Mouse (Mus musculus) embryonic facial prominence, embryonic 15.5 days (tissue): ENCODE data around the gene Sh3bp5. TPM values are rescaled to one million over a fixed set of nuclear protein-coding genes. Genes with fewer than 3 reads are reported as not detected.
A peak's percentile ranks its signal among the peaks of the same experiment; 100 is the strongest.

ENCODE experiments used
- ATAC-seq: fragments of 200-750 bp; cut with Nextera tagmentation; 2 replicates; pipeline ENCODE4 v1.8.0; 2017; ENCODE audit warnings: low read depth, moderate TSS enrichment; ENCODE audit not compliant: insufficient number of reproducible peaks, low FRiP score, low TSS enrichment
- H3K27ac ChIP-seq: fragments of 300-500 bp; sonication (generic); replicated peaks from 2 replicates; pipeline ENCODE4 v1.5.1; 2015; ENCODE audit warnings: mild to moderate bottlenecking, inconsistent platforms
- H3K27me3 ChIP-seq: fragments of 300-500 bp; sonication (generic); 2 replicates; pipeline ENCODE4 v1.6.1; 2015; ENCODE audit warnings: inconsistent platforms
- H3K36me3 ChIP-seq: fragments of 300-500 bp; sonication (generic); 2 replicates; pipeline ENCODE4 v1.6.1; 2015; ENCODE audit warnings: mild to moderate bottlenecking, inconsistent platforms
- H3K4me1 ChIP-seq: fragments of 300-500 bp; sonication (generic); 2 replicates; pipeline ENCODE4 v1.6.1; 2015; ENCODE audit warnings: inconsistent platforms
- H3K4me2 ChIP-seq: fragments of 300-500 bp; sonication (generic); replicated peaks from 2 replicates; pipeline ENCODE4 v1.6.1; 2015; ENCODE audit warnings: mild to moderate bottlenecking, inconsistent platforms
- H3K4me3 ChIP-seq: fragments of 300-500 bp; sonication (generic); replicated peaks from 2 replicates; pipeline ENCODE4 v1.5.1; 2015; ENCODE audit warnings: mild to moderate bottlenecking, inconsistent platforms
- H3K9ac ChIP-seq: fragments of 300-500 bp; sonication (generic); 2 replicates; pipeline ENCODE4 v1.6.1; 2015; ENCODE audit warnings: inconsistent platforms
- H3K9me3 ChIP-seq: fragments of 300-500 bp; sonication (generic); replicated peaks from 2 replicates; pipeline ENCODE4 v1.6.1; 2016; ENCODE audit warnings: inconsistent platforms
- WGBS: fragments of 180-500 bp; shearing (Covaris S2); methylation state at CpG from one replicate; pipeline ENCODE4 v1.1.7; 2015; 5-methylcytosine and 5-hydroxymethylcytosine counted together
- polyA plus RNA-seq: library from polyadenylated mRNA; unstranded; fragments of >200 nt; fragmentation: Nextera tagmentation; extraction: Ambion mirVana; gene quantifications from 2 replicates; pipeline ENCODE4 v1.2.1, GENCODE M21; 2015

Gene Sh3bp5
- polyA plus RNA-seq, 1 experiment from 2014 or later, result 29.1 TPM

GRCm38 (mm10) chr14:31335765-31336164, 100.1 kb downstream of the Sh3bp5 start:
- Histone ChIP-seq H3K9me3 (no peaks in the 10 kb centered on the region), H3K9ac (no peak overlapping the region), H3K27me3 (no peaks in the 10 kb centered on the region), H3K4me1 (peaks cover 4% of the 10 kb centered on the region), H3K36me3 (peaks cover 4% of the 10 kb centered on the region; the same call in 1 of the 2 replicates), H3K27ac (no peak overlapping the region), H3K4me2 (peak overlapping the region; percentile 61), H3K4me3 (peak overlapping the region; percentile 98)
- ATAC-seq, result no peak
- 41% methylated on average over 3 of the region's 3 CpGs for WGBS

GRCm38 (mm10) chr14:31330957-31331356, 104.9 kb downstream of the Sh3bp5 start:
- 85% methylated on average over 4 of the region's 4 CpGs for WGBS
- no peaks in the 10 kb centered on the region for H3K9me3 ChIP-seq
- no peak for ATAC-seq
- no peak overlapping the region for H3K4me3 ChIP-seq
- no peaks in the 10 kb centered on the region for H3K27me3 ChIP-seq
- no peaks in the 10 kb centered on the region for H3K36me3 ChIP-seq
- H3K27ac ChIP-seq, result no peak overlapping the region
- H3K4me1 ChIP-seq, result no peaks in the 10 kb centered on the region
- no peak overlapping the region for H3K9ac ChIP-seq
- no peak overlapping the region for H3K4me2 ChIP-seq

DNA sequence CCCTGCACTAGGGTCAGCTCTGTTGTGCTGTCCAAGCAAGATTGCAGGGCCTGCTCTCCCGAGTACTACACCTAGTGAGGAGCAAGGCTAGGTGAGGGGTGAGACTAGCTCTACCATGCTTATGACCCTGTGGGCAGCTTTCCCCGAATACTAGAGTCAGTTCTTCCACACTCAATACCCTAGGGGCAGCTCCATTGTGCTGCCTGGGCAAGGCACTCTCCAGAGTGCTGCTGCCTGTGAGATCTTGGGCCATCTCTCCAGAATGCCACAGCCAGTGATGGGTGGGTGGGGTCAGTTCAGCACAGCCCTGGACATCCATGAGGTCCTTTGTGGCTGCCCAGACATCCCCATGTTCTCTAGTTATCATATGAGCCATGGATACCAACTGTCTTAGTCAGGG, 106.1 kb downstream of the Sh3bp5 start:
- H3K4me3 ChIP-seq, result no peak overlapping the region
- H3K27ac ChIP-seq, result no peak overlapping the region
- no peak overlapping the region for H3K9ac ChIP-seq
- no peaks in the 10 kb centered on the region for H3K27me3 ChIP-seq
- H3K4me2 ChIP-seq, result no peak overlapping the region
- ATAC-seq, result no peak
- 40% methylated on average over 2 of the region's 2 CpGs for WGBS
- H3K36me3 ChIP-seq, result no peaks in the 10 kb centered on the region
- no peaks in the 10 kb centered on the region for H3K9me3 ChIP-seq
- H3K4me1 ChIP-seq, result no peaks in the 10 kb centered on the region

- Histone ChIP-seq H3K27ac (no peak overlapping the region), H3K4me3 (no peak overlapping the region), H3K4me1 (peaks cover 7% of the 10 kb centered on the region; the same call in 1 of the 2 replicates), H3K9me3 (no peaks in the 10 kb centered on the region), H3K36me3 (no peaks in the 10 kb centered on the region), H3K27me3 (no peaks in the 10 kb centered on the region), H3K4me2 (no peak overlapping the region), H3K9ac (no peak overlapping the region)
- ATAC-seq, result no peak
- WGBS, result 75% methylated on average over 4 of the region's 4 CpGs
These were observed 108.2 kb downstream of the Sh3bp5 start for GRCm38 (mm10) chr14:31327681-31328080.

DNA sequence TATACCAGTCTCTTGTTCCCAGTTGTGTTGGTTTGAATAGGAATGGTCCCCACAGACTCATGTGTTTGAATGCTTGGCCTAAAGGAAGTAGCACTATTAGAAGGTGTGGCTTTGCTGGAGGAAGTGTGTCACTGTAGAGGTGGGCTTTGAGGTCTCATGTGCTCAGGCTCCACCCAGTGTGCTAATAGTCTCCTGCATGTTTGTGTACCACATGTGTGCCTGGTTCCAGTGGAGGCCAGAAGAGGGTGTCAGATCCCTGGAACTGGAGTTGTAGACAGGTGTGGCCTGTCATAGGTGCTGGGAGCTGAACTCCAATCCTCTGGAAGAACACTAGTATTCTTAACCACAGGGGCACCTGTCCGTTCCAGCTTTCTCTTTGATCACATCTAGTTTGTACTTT, 108.7 kb downstream of the Sh3bp5 start:
- H3K4me1 ChIP-seq, result peaks cover 7% of the 10 kb centered on the region; the same call in 1 of the 2 replicates
- H3K4me3 ChIP-seq, result no peak overlapping the region
- WGBS, result 91% methylated on average over 1 of the region's 1 CpGs
- no peaks in the 10 kb centered on the region for H3K27me3 ChIP-seq
- ATAC-seq, result no peak
- no peaks in the 10 kb centered on the region for H3K36me3 ChIP-seq
- H3K4me2 ChIP-seq, result no peak overlapping the region
- H3K9me3 ChIP-seq, result no peaks in the 10 kb centered on the region
- no peak overlapping the region for H3K27ac ChIP-seq
- no peak overlapping the region for H3K9ac ChIP-seq

DNA sequence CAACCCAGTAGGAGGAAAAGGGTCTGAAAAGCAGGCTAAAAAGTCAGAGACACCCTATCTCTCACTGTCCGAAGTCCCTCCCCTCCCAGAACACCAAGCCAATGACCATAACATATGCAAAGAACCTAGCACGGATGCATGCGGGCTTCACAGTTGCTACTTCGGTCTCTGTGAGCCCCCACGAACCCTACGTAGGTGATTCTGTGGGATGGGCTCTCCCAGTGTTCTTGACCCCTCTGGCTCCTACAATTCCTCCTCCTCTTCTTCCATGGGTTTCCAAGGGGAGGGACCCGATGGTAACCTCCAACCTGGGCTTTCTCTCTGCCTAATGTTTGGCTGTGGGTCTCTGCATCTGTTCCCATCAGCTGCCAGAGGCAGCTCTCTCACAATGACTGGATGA, 109.1 kb downstream of the Sh3bp5 start:
- no peaks in the 10 kb centered on the region for H3K9me3 ChIP-seq
- no peak overlapping the region for H3K4me2 ChIP-seq
- H3K4me1 ChIP-seq, result peaks cover 7% of the 10 kb centered on the region; the same call in 1 of the 2 replicates
- 64% methylated on average over 7 of the region's 7 CpGs for WGBS
- H3K27ac ChIP-seq, result no peak overlapping the region
- no peak overlapping the region for H3K4me3 ChIP-seq
- no peaks in the 10 kb centered on the region for H3K27me3 ChIP-seq
- ATAC-seq, result no peak
- no peaks in the 10 kb centered on the region for H3K36me3 ChIP-seq
- H3K9ac ChIP-seq, result no peak overlapping the region

DNA sequence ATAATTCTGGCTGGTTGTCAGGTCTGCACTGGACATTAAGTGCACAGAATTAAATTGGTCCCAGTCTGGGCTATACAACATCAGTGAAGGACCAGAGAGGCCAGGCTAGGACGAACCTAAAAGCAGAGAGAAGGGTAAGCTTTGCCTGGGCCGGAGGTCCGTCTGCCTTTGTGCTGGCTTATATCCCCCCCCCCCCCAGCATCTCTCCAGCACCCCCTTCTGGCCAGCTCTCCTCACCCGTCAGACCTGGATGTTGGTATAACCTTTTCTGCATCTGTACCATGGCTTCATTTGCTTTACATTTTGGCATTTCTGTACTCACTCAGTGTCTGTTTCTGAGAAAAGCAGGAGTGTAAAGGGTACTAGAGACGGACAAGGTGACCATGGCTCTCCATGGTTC, 110.3 kb downstream of the Sh3bp5 start:
- Histone ChIP-seq H3K4me1 (peaks cover 7% of the 10 kb centered on the region; the same call in 1 of the 2 replicates), H3K27me3 (no peaks in the 10 kb centered on the region), H3K9ac (no peak overlapping the region), H3K4me3 (no peak overlapping the region), H3K4me2 (no peak overlapping the region), H3K27ac (no peak overlapping the region), H3K36me3 (no peaks in the 10 kb centered on the region), H3K9me3 (no peaks in the 10 kb centered on the region)
- no peak for ATAC-seq
- 40% methylated on average over 5 of the region's 5 CpGs for WGBS

DNA sequence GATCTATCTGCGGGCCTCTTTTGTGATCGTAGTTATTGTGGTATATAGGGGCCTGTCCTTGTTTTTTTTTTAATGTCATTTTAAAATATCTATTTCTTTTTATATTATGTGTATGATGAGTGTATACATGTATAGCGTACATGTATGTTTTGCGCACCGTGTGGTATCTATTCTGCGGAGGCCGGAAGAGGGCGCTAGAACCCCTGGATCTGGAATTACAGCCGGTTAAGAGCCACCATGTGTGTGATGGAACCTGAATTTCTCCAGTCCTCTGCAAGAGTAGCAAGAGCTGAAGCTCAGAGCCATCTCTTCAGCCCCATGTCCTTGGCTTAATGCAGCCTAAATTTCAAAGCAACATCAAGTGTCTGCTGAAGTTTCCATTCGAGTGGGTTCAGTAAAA, 111.0 kb downstream of the Sh3bp5 start:
- no peaks in the 10 kb centered on the region for H3K36me3 ChIP-seq
- ATAC-seq, result no peak
- no peak overlapping the region for H3K9ac ChIP-seq
- no peaks in the 10 kb centered on the region for H3K27me3 ChIP-seq
- no peak overlapping the region for H3K27ac ChIP-seq
- no peak overlapping the region for H3K4me3 ChIP-seq
- WGBS, result 71% methylated on average over 10 of the region's 10 CpGs
- no peak overlapping the region for H3K4me2 ChIP-seq
- no peaks in the 10 kb centered on the region for H3K9me3 ChIP-seq
- H3K4me1 ChIP-seq, result peaks cover 7% of the 10 kb centered on the region; the same call in 1 of the 2 replicates

DNA sequence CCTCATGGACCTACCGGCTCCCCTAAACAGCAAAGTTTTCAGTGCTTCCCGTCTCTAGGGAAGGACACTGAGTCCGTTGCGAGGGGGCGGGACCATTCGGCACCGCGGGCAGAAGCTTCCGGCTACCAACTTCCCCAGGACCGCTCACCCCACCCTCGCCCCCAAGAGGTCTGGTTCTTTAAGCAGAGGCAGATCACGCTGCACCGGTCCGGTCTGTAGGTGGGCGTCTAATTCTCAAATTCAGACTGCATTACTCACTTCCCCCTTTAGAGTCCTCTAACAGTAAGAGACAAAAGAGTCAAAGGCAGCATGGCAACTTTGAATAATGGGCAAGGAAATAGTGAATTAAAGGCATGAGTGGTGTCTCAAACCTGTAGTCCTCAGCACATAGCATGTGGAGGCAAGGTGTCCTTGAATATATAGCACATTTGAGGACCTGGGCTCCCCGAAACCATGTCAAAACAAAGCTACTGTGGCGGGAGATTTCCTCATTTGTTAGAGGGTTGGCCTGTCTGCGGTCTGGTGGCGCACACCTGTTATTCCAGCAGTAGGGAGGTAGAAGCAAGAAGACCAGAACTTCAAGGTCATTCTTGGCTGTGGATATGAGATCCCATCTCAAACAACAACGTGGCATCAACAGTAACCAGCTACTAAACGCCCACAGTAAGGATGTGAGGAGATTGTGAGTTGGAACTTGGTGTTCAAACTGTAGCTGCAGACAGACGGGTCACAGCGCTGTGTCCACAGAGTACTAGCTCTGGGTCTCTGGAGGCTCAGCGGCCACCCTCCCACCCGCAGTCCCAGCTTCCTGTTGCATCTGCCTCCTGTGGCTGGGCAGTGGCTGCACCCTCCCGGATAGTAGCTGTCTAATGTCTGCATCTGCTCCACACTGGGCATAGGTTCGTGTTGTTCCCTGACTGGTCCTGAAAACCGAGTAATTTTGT, 111.8 kb downstream of the Sh3bp5 start, which contains the start of gene Dnah1:
Gene Dnah1, minus strand, starts transcription at position 48 of the 944 bp plus-strand sequence.
- 31% methylated on average over 28 of the region's 28 CpGs for WGBS
- H3K36me3 ChIP-seq, result no peaks in the 10 kb centered on the region

DNA sequence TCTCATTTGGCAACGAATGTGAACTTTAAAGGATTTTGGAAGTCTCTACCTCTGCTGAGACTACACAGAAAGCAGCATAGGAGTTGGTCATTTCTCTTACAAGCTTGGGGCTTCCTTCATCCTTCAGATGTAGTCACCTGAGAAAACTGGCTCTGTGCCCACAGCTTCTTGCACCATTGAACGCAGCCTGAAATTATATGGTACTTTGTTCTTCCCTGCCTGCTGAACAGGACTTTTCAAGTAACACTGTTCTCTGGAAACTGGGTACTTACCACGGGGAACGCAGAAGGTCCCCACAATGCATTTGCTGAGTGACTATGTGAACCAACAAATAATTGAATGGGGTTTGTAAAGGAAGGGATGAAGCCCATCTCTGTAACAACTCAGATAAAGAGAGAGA, 112.7 kb downstream of the Sh3bp5 start:
- H3K4me2 ChIP-seq, result peak overlapping the region; percentile 58; the same call in 1 of the 2 replicates
- H3K27me3 ChIP-seq, result no peaks in the 10 kb centered on the region
- peaks cover 7% of the 10 kb centered on the region; the same call in 1 of the 2 replicates for H3K4me1 ChIP-seq
- no peaks in the 10 kb centered on the region for H3K9me3 ChIP-seq
- H3K36me3 ChIP-seq, result no peaks in the 10 kb centered on the region
- no peak for ATAC-seq
- H3K27ac ChIP-seq, result no peak overlapping the region
- 74% methylated on average over 4 of the region's 4 CpGs for WGBS
- no peak overlapping the region for H3K9ac ChIP-seq
- peak overlapping the region; percentile 40; the same call in 1 of the 2 replicates for H3K4me3 ChIP-seq

More for the DNA sequence above, 111.8 kb downstream of the Sh3bp5 start, which contains the start of gene Dnah1:
- ATAC-seq, result no peak; the same call in 1 of the 2 replicates
- H3K27ac ChIP-seq, result no peak within 1 kb of the TSS
- H3K27me3 ChIP-seq, result no peaks in the 10 kb centered on the region
- peak within 1 kb of the TSS; percentile 58 for H3K4me2 ChIP-seq
- H3K9ac ChIP-seq, result no peak within 1 kb of the TSS
- H3K4me1 ChIP-seq, result peaks cover 7% of the 10 kb centered on the region; the same call in 1 of the 2 replicates
- H3K4me3 ChIP-seq, result peak within 1 kb of the TSS; percentile 40
- H3K9me3 ChIP-seq, result no peaks in the 10 kb centered on the region

GRCm38 (mm10) chr14:31322191-31322590, 113.7 kb downstream of the Sh3bp5 start:
- Histone ChIP-seq H3K27me3 (no peaks in the 10 kb centered on the region), H3K9me3 (no peaks in the 10 kb centered on the region)
- ATAC-seq, result no peak

More at GRCm38 (mm10) chr14:31322191-31322590, 113.7 kb downstream of the Sh3bp5 start:
- Histone ChIP-seq H3K36me3 (no peaks in the 10 kb centered on the region), H3K4me2 (no peak overlapping the region), H3K27ac (no peak overlapping the region), H3K4me3 (no peak overlapping the region), H3K4me1 (peaks cover 7% of the 10 kb centered on the region; the same call in 1 of the 2 replicates), H3K9ac (no peak overlapping the region)
- WGBS, result 89% methylated on average over 3 of the region's 3 CpGs
